Mouse (Mus musculus): Measurements from ENCODE around the gene Tmem151b.
A peak's percentile ranks its signal among the peaks of the same experiment; 100 is the strongest.

Gene Tmem151b

DNA sequence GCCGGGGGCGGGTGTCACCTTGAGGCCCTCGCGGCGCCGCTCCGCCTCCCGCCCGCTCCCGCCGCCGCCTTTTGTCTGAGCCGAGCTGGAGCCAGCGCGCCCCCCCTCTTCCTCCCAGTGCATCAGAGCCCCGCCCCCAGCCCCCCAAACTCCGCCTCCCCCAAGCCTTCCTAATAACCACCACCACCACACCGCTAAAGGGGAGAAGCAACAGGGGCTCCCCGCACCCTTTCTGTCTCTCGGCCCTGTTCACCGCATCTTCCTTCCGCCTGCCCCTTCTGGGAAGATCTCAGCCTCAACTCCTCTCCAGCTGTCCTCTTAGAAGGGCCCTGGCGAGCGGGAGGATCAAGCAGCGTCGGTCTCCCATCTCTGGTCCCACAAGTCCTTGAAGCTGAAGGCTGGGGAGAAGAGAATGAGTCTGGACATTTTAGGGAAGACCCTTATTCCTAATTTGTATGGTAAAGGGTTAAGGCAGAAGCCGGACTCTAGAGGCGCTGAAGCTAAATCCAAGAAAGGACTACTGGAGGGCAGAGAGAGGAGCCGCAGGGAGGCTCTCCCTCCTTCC, at the start of gene Tmem151b:
Gene Tmem151b (minus strand): TSS at position 61 of the 565 bp plus-strand sequence.
- DNase-seq = peak; percentile 70 to 74

DNA sequence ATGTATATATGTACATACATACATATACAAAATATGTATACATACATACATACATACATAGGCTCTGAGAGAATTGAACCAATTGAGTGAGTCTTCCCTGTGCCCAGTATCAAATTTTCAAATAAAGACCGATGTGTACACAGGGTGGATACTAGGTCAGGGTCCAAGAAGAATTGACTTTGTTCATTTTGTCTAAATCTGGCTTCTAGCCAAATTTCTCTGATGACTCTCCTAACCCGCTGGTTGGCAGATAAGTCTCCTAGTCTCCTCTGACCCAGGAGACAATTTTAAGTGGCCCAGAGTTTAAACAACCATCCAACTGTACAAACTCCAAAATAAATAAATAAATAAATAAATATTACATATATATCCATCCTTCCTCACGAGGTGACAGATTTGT, 49.4 kb upstream of the Tmem151b start:
- no peak for DNase-seq

DNA sequence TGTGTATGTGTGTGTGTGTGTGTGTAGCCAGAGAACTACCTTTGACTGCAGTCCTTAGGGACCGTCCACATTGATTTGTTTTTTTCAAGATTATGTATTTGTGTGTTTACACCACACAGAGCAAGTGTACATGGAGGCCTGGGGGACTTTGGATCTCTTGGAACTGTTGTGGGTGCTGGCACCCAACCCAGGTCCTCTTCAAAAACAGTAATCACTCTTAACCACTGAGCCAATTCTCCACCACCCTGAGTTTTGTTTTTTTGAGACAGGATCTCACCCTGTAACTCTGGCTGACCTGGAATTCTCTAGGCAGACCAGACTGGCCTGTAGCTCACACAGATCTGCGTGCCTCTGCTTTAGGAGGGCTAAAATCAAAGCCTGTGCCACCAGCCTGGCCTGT, 48.9 kb upstream of the Tmem151b start:
- no peak for DNase-seq

DNA sequence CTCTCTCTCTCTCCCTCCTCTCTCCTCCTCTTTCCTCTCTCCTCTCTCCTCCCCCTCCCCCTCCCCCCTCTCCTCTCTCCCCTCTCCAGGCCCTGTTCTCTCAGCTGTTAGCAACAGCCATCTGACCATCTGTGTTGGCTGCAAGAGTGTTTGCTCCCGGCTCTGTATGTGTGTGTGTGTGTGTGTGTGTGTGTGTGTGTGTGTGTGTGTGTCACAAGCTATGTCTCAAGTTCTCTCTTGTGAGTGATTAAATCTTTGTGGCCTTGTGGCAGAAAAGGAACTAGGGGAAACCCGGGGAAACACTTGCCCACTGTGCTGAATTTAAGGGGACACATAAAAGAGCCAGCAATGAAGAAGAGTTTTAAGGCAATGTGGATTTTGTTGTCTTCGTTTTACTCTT, 48.3 kb upstream of the Tmem151b start:
- peak in 1 of 2 experiments; percentile 43 for DNase-seq

DNA sequence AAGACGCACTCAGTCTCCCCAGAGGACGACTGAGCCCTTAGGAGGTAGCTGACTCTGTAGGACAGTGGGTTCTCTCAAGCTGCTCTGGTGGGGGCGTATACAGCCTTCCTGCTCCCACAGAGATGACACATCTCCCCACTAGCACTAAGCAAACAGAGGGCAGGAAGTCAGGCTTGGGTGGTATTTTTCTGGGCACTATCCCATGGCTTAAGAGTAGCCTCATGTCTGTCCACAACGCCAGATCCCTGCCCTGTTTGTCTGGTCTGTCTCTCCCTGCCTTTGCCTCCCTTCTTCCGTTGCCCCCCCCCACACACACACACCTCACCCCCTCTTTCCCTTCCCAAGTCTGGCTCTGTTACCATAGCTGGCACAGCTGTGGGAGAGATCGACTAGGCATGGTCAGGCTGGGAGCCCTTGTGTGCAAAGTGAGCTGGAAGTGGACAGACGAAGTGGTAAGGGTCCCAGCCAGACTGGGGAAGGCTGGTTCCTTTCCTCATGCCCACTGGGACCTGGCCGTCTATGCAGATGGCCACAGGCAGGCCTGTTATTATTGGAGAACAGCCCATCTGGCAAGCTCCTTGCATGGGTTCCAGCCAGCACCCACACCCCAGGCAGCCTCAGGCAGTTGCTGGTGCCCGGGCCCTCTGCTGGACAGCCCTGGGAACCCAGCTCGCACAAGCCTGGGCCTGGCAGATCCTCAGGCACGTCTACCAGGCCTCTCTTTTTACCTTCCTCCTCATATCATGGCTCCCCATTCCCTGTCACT, 47.3 kb upstream of the Tmem151b start:
- peak; percentile 78 to 87 for DNase-seq

DNA sequence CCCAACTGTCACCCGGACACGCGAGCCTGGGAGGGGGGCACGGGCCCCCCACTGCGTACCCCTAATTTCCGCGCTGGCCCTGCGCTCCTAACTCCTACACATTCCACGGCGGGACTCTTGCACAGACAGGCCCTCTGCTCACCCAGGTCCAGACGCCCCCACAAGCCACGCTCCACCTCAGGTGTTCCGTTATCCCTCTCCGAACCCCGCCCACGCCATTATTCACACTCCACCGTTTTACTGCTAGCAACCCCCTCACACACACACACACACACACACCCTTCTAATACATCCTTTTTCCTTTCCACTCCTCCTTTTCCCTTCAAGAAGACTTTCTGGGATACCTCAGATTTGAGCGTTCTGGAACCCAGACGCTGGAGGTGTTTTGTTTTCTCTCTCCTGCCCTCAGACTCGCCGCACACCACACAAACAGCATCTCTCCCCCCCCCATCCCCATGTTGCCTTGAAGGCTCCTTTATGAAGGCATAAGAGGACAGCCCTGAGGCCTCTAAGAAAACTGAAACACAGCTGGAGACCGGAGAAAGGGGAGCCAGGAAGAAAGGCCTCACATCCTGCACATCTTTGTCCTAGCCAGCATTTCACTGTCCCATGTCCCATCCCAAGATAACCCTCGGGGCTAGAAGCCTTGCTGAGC, 46.4 kb upstream of the Tmem151b start:
- DNase-seq = peak in 1 of 2 experiments; percentile 60

DNA sequence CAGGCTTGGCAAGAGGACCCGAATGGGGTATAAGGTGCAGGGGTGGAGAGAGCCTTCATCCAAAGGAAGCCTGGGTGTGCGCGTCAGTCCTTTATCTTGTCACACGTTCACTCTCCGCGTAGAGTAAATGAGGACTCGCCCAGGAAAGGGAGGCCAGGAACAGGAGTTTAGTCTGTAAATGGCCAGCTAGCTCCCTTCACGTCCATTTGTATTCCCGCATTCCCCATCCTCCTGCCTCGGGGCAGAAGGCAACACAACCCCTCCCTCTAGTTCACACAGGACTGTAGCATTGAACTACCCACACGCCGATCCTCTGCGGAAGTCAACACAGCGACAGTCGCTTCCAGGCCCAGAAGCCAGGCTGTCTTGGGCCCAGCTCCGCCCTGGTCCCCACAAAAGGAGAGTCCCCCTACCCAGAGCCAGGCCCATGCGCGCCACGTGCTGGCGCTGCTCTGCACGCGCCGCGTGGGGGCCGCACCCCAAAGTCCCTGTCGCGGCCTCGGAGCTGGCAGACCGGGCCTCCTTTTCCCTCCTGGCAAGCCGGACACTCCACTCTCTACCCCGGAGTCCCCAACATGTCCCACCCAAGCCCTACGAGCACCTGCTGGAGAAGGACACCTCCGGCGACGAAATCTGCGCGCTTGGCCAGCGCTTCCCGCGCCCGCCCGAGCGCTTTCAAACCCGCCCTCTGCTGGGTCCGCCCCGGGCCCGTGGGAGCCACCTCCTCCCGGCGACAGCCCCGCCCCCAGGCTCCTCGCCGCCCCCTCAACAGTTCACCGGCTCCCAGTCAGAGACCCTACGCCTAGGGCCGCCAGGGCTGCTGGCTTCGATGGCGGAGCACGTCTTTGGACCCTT, 45.6 kb upstream of the Tmem151b start:
- DNase-seq = peak; percentile 88 to 92

DNA sequence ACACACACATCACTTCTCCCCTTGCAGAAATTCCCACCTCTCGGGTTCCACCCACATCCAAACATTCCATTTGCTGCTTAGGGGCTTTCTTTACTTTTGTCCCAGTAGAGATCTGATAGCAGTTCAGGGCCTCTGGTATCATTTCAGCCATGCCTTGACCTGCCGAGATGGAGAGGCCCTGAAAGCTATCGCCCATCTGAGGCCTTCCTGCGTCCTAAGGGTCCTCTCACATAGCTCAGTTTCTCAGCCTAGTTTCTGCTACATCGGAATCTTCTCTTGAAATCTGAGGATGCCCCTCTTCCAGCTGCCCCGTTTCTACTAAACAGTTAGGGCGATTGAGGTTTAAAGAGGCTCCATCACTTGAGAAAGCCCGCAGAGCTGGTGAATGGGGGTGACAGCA, 44.7 kb upstream of the Tmem151b start:
- DNase-seq = no peak

DNA sequence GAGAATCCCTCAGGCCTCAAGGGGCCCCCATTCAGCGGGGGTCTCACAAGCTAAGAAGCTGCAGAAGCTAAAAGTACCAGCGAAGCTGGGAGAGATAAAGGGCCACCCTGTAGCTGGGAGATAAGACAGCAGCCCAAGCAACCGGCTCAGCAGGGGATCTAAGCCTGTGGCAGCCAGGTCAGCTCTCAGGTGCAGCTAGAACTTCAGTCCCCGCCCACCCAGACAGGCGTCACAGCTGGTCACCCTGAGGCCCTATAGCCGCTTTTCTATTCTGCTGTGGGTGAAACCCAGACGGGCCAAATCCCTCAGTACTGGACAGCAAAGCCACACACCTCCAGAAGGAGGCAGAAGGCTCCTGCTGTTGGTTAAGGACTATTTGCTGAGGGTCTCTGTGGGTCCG, 44.0 kb upstream of the Tmem151b start:
- peak; percentile 49 to 58 for DNase-seq

DNA sequence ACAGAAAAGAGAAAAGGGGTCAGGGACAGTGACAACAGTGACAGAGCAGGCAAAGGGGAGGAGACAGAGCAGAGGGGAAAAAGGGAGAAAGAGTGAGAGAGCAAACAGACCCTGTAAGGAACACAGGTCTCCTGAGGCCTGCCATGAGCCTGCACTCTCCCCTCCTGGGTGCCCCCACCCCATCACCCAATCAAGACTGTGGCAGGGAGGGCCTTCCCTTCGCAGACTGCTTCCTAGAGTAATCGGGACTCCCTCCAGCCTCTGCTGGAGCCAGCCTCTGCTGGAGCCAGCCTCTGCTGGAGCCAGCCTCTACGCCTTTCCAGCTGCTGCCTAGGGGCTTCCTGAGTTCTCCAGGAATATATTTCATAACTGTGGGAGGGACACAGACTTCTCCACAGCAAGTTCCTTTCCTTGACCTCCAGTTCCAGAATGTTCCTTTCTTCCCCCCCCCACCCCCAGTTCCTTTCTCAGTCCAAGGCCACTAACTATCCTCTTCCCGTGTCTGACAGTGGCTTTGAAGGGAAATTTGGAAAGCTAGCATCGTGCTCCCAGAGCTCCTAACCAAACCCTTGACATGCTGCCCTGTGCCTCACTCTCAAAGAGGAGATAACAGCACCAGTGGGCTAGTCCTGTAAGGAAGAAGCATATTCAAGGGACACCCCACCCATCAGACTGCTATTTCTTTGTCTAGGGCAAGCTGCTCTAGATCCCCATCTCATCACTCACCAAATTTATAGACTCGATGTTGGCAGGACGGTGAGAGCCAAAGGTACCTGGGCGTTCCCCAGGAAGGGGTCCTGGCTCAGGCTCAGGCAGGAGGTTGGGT, 43.3 kb upstream of the Tmem151b start:
- DNase-seq = peak; percentile 55 to 65

DNA sequence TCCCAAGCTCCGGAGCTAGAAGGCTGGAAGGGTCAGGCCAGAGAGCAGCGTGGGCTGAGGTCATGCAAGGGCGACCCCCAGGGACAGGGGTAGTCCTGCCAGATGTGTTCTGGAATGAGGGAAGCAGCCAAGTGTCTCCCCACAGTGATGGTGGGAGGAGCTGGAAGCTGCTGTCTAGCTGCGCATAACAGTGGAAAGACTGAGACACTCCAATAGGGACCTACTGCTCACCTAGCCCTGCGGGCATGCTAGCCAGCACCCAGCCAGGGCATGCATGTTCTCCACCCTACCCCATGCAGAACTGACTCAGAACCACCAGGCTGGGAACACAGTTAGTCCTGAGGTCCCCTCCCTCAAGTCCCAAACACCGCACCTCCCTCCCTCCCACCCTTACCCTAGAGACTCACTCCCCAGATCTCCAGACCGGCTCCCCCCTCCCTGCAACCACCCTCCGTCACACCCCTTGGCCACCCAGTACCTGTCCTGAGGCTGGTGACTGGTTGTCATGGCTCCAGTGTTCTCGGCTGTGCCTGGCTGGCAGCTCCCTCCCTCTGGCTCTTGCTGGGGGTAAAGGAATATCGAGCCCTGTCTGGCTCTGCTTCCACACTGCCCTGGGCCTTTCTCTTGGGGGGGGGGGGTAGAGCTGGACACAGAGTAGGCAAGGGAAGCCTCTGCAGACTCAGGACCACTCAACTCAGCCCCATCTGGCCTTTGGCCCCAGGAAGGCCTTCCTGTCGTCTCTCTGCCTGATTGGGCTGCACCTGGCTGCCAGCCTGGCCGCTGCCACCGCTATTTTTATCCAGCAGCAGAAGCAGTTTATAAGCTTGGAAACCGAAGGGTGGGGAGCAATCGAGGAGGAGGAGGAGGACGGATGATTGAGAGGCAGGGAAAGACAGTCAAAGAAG, 42.5 kb upstream of the Tmem151b start:
- DNase-seq = peak; percentile 52 to 62

DNA sequence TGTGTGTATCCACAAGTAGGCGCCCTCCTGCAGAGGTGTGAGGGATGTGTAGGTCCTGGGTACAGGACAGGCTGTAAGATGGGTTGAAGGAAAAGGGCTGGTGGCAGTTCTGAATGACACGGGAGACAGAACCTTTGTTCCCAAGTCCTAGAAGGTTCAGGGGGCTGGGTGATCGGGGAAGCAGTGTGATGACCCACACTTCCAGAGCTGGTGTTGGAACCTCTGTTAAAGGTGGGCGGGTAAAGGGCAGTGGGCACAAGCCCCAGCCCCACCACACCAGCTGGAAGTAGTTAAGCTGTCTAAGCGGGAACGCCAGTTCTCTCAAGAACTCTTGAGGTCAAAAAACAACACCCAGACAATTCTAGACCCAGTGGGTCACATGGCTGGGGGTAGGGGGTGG, 40.9 kb upstream of the Tmem151b start:
- DNase-seq = no peak

DNA sequence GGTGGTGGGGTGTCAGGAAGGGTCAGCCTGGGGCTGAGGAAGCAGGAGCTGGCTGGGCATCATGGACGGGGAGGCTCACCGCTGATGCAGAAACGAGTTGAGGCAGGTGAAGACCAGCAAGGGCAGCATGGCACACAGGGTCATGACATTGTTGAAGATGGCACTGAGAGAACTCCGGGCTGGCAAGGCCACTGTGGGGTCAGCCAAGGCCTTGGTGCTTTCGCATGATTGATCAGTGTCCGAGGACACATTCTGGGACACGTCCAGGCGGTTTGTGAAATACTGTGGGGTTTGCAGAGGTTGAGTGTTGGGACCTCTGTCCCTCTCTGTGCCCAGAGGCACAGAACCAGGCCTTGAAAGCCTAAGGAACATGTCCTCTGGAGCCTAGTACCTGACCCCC, 40.4 kb upstream of the Tmem151b start:
- DNase-seq = no peak

DNA sequence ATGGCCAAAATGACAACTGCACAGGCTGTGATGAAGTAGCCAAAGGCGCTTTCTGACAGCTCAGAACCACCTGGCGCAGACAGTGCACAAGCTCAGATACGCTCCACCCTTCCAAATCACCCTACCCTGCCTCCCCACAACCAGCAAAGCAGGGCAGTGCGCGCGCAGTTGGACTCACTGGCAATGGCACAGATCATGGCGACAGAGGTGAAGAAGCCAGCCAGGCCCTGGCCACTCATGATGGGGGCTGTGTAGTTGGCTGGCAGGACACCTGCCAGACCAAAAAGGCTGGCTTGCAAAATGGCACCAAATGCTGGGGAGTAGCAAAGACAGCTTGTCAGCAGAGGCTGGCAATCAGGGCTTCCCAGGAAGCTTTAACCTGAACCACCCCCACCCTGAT, 39.8 kb upstream of the Tmem151b start:
- no peak for DNase-seq

DNA sequence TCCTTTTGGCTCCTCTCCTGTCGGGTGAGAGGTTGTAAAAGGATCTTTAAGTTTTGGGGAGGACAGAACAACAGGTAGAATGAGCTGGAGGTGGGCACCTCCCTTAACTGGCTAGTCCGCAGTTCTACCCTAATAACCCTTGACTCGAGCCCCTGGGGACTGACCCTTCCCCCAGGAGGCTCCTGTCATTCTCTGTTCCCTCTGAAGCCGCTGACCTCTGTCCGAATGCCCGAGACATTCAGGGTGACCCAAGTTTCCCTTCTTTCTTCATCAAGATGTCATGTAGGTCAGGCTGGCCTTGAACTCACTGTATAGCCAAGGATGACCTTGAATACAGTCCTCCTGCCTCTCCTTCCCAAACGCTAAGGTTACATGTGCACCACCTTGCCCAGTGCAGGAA, 38.9 kb upstream of the Tmem151b start:
- no peak for DNase-seq

DNA sequence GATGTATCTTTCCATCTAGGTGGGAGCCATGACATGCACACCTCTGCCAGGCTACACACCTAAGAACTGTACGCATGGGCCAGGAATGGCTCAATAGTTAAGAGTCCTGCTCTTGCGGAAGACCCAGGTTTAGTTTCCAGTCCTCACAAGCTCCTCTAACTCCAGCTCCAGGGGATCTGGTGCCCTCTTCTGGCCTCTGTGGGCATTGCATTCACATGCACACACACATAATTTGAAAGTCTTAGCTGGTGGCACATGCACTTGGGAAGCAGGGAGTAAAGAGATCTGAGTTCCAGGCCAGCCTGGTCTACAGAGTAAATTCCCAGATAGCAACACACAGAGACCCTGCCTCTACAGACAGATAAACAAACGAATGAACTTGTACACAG, 37.0 kb upstream of the Tmem151b start:
- peak in 1 of 2 experiments; percentile 59 for DNase-seq

DNA sequence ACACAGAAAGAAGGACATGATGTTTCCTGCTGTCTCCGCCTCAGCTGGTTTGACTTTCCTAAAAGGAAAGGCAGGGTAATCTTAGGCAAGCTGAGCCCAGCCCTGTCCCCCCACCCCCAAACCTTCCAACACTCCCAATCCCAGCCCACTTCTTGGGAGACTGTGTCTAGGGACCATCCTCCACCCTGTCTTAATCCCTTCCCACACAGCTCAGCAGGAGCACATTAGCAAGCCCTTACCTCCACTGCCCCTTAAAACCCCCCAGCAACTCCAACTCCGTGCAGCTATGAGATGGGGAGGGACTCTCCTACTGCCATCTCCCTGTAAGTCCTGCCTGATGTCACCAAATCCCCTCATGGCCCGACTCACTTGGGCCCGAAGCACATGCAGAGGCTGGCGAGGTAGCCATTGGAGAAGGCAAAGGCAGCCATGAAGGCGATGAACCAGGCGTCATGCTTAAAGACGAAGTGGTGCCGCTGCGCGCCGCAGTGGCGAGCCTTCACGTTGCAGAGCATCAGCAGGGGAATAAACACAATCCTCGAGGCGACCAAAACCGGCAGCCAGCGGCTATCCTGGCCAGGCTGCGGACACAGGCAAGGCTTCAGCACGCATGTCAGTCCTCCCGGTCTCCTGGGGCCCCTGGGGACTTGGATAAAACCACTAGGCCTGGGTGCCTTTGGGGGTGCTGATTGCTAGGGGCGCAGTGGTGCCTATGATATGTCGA, 36.4 kb upstream of the Tmem151b start:
- no peak for DNase-seq

DNA sequence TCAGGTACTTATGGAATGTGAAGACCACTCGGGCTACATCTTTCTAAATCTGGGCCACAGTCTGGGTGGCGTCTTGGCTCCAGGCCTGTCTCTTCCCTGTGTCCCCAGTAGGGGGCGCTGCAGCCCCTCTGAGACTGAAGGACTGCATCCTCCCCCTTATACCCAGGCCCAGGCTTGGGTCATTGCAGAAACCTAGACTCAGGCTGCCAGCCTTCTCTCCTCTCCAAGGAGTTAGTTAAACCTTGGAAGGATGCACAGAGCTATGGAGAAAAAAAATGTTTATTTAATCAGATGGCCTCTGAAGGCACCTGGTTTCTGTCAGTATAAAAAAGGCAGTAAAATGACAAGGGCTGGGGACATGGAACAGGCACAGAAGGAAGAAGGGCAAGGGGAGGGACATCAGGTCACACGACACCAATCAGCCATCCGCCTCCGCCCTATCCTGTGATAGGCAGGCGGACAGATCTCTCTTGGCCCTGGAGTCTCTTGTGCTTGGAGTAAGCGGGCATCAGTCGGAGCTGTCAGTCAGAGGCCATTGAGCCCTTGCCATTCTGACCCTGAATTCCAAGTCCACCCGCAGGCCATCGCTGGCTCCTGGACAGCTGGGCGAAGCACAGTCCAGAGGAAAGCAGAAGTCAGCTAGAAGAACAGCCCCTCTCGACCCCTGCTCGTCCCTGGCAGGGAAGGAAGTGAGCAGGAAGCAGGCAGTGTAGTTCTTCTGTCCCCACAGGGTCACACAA, 35.6 kb upstream of the Tmem151b start:
- peak; percentile 87 to 91 for DNase-seq

DNA sequence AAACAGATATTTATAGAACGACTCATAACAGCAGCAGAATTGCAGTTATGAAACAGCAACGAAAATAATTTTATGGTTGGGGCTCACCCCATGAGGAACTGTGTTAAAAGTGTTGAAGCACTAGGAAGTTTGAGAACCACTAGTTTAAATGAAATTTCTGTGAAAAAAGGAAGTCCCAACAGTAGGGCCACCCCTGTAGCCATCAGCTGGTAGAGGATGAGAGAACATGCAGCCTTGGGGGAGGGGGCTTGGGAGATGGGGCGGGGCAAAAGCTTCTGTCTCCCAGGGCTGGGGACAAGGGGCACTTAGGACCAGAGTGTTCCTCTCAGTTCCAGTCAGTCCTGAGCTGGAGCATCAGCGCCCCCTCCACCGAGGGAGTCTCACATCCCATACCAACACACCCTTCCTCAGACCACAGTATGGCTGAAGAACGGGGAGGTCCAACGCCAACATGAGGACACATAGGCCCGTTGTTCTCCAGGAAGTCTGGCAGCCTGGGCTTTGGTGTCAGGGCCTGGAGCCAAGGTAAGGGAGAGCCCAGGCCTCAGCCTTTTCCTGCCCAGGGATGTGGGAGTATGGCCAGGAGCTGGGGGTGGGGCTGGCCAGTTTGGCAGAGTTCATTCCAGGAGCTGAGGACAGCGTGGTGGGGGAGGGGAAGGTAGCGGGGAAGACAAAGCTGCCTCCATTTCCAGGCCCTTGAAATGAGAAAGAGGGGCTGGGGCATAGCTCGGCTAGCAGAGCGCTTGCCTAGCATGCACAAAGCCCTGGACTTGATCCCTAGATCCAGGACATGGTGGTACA, 34.8 kb upstream of the Tmem151b start:
- peak; percentile 82 to 89 for DNase-seq
